Mouse (Mus musculus) erythroblast, embryonic 14.5 days (primary cell): Measurements from ENCODE around the gene Gm17349.
"Not testable (repeated sequence)": the region's sequence is repeated elsewhere in the genome, so short reads cannot be mapped to it uniquely, and the experiment has no call there.

Experiments
- GATA1 ChIP-seq: IDR thresholded peaks from 2 replicates; pipeline ENCODE4 v1.6.1; 2012; ENCODE audit warnings: low read length, inconsistent platforms, mixed read lengths
- TAL1 ChIP-seq: IDR thresholded peaks from 3 replicates; pipeline ENCODE4 v1.6.1; 2012; ENCODE audit warnings: low read length, inconsistent platforms, mixed read lengths

DNA sequence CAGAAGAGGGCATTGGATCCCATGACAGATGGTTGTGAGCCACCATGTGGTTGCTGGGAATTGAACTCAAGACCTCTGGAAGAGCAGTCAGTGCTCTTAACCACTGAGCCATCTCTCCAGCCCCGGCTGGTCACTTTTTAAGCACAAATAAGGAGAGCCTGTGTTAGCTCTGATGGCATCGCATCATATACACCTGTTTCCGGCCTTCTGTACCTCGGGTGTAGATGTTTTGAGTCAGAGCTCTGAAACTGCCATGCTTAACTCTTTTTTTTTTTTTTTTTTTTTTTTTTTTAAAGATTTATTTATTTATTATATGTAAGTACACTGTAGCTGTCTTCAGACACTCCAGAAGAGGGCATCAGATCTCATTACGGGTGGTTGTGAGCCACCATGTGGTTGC, 21.7 kb upstream of the Gm17349 start:
- TF ChIP-seq GATA1, TAL1: not testable (repeated sequence)
